Mouse (Mus musculus): ENCODE data around the gene Cdh13.

GRCm38 (mm10) chr8:118389456-118389855 is 105.9 kb downstream of the Cdh13 start:
- no peak for TF ChIP-seq CTCF (IDR thresholded peaks at IDR 0.05; ENCODE audit: low read depth)
- TF ChIP-seq EP300 (IDR thresholded peaks at IDR 0.05; ENCODE audit: low read depth), result no peak

Data from liver, postnatal 0 days (tissue).